Comparison of ENCODE assay signal across 15 mouse cellular contexts in the genomic region with DNA sequence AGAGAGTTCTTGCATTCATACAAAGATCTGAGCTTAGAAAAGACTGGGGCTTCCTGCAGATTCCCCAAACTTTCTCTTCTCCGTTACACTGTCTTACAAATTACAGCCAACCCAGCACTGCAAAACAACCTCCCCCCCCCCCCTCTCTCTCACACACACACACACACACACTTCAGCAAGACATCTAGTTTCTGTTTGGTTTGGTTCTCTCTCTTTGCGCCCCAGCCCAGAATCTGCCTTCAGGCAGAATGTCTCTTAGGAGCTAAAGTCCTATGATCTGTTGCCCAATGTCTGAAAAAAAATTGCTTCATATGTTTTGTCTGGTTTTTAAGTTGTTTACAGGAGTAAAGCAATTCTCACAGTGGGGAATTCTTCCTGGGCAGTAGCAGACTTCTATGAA. TPM values are rescaled to one million over a fixed set of nuclear protein-coding genes. Genes with fewer than 3 reads are reported as not detected.
DNase-seq lines count a peak whose midpoint lies in the region; ATAC-seq lines count a peak whose summit lies in the region.
"Had no signal": no experiment of that assay in that cellular context is flagged by ENCODE, and none has a peak within 500 bp of the region (broad histone marks: within the 10 kb centered on the region; RNA-seq: fewer than 3 reads in every experiment).

No protein-coding gene starts in this region.

- H3K27me3 ChIP-seq in hindbrain, embryonic 16.5 days (replicated peaks; ENCODE audit: control insufficient read depth, insufficient read depth, low read length), result no peaks in the 10 kb centered on the region
- H3K27me3 ChIP-seq in hindbrain, embryonic 13.5 days, result no peaks in the 10 kb centered on the region
- no peaks in the 10 kb centered on the region for H3K27me3 ChIP-seq in midbrain, embryonic 16.5 days (ENCODE audit: control insufficient read depth, insufficient read depth, low read depth, low read length)

- H3K36me3 ChIP-seq in hindbrain, embryonic 16.5 days (ENCODE audit: control insufficient read depth, insufficient read depth, low read length), result no peaks in the 10 kb centered on the region
- H3K36me3 ChIP-seq in hindbrain, embryonic 13.5 days, result 0 out of 2 replicates have a peak, but pooled peaks cover 3% of the 10 kb centered on the region
- H3K36me3 ChIP-seq in midbrain, embryonic 16.5 days (ENCODE audit: control insufficient read depth, insufficient read depth, low read length), result no peaks in the 10 kb centered on the region

- H3K4me2 ChIP-seq in hindbrain, embryonic 16.5 days (ENCODE audit: low read length), result no peak overlapping the region
- H3K4me2 ChIP-seq in hindbrain, embryonic 13.5 days, result no peak overlapping the region
- H3K4me2 ChIP-seq in midbrain, embryonic 16.5 days (ENCODE audit: low read length), result no peak overlapping the region

- H3K4me3 ChIP-seq in hindbrain, embryonic 16.5 days (ENCODE audit: low read length), result no peak overlapping the region
- no peak overlapping the region for H3K4me3 ChIP-seq in hindbrain, embryonic 13.5 days
- no peak overlapping the region for H3K4me3 ChIP-seq in midbrain, embryonic 16.5 days (ENCODE audit: low read depth, low read length)
- H3K4me3 ChIP-seq: erythroblast, embryonic 14.5 days; megakaryocyte, embryonic 14.5 days had no signal

- H3K27ac ChIP-seq in hindbrain, embryonic 16.5 days (ENCODE audit: low read depth, low read length), result peak overlapping the region; percentile 27; the same call in 1 of the 2 replicates
- no peak overlapping the region for H3K27ac ChIP-seq in hindbrain, embryonic 13.5 days
- H3K27ac ChIP-seq in midbrain, embryonic 16.5 days (ENCODE audit: low read length), result peak overlapping the region; percentile 47; the same call in 1 of the 2 replicates

- no peak overlapping the region for H3K9ac ChIP-seq in hindbrain, embryonic 16.5 days (ENCODE audit: low read depth, low read length)
- H3K9ac ChIP-seq in hindbrain, embryonic 13.5 days, result no peak overlapping the region
- H3K9ac ChIP-seq in midbrain, embryonic 16.5 days (ENCODE audit: low read depth, low read length), result no peak overlapping the region

- peak; percentile 98 for DNase-seq in adipocyte (ENCODE audit: low spot score)
- DNase-seq in fibroblast of lung, adult 2 months (ENCODE audit: low read depth), result peak; percentile 82
- no peak for DNase-seq in spleen, postnatal 10 days (ENCODE audit: low spot score in 2 of 2)
- DNase-seq in kidney, adult 11 months, result no peak
- DNase-seq: adrenal gland, postnatal 25 days; gastrocnemius, postnatal 14 days; kidney, postnatal 25 days; layer of hippocampus, postnatal 36 days; retina, postnatal 1 day; spleen, adult 18-20 months had no signal

- ATAC-seq in hindbrain, embryonic 16.5 days, result no peak
- ATAC-seq in hindbrain, embryonic 13.5 days (ENCODE audit: low FRiP score), result no peak
- no peak for ATAC-seq in midbrain, embryonic 16.5 days

- WGBS in hindbrain, embryonic 16.5 days, result 42% methylated on average over 2 of the region's 2 CpGs
- WGBS in hindbrain, embryonic 13.5 days, result 59% methylated on average over 2 of the region's 2 CpGs
- WGBS in midbrain, embryonic 16.5 days, result 50% methylated on average over 2 of the region's 2 CpGs

- peaks cover 7% of the 10 kb centered on the region for H3K4me1 ChIP-seq in hindbrain, embryonic 16.5 days (ENCODE audit: control insufficient read depth, insufficient read depth, low read depth, low read length)
- H3K4me1 ChIP-seq in hindbrain, embryonic 13.5 days (replicated peaks), result peaks cover 32% of the 10 kb centered on the region
- H3K4me1 ChIP-seq in midbrain, embryonic 16.5 days (ENCODE audit: control insufficient read depth, insufficient read depth, low read length), result peaks cover 11% of the 10 kb centered on the region
- H3K4me1 ChIP-seq: megakaryocyte, embryonic 14.5 days had no signal

- no peaks in the 10 kb centered on the region for H3K9me3 ChIP-seq in hindbrain, embryonic 16.5 days (ENCODE audit: control insufficient read depth, low read length)
- no peaks in the 10 kb centered on the region for H3K9me3 ChIP-seq in hindbrain, embryonic 13.5 days
- H3K9me3 ChIP-seq in midbrain, embryonic 16.5 days (replicated peaks; ENCODE audit: control insufficient read depth, low read length, poor library complexity, severe bottlenecking), result no peaks in the 10 kb centered on the region
- H3K9me3 ChIP-seq: megakaryocyte, embryonic 14.5 days had no signal

RNA-seq across cellular contexts. Expression of a gene that starts 27.4 kb away (rescaled TPM):
- polyA plus RNA-seq in hindbrain, embryonic 16.5 days (2015; fragmentation: Nextera tagmentation; extraction: Ambion mirVana), result 3.2 and 3.9 TPM in 2 replicates
- polyA plus RNA-seq in hindbrain, embryonic 13.5 days (2015; fragmentation: Nextera tagmentation; extraction: Ambion mirVana), result 5.0 TPM in 2 replicates
- 5.1 and 5.8 TPM in 2 replicates for polyA plus RNA-seq in midbrain, embryonic 16.5 days (2015; fragmentation: Nextera tagmentation; extraction: Ambion mirVana)
- polyA plus RNA-seq: erythroblast, embryonic 14.5 days had no signal

Comparison
In these comparisons a context has a peak if more than half of its experiments do, and no peak if none do; other contexts are left out.
1. DNase-seq: peak in adipocyte (single experiment) and fibroblast of lung, adult 2 months (single experiment); none in spleen, postnatal 10 days (0 of 2) and kidney, adult 11 months (single experiment).